ENCODE assay signal across 29 mouse cellular contexts in the genomic region with DNA sequence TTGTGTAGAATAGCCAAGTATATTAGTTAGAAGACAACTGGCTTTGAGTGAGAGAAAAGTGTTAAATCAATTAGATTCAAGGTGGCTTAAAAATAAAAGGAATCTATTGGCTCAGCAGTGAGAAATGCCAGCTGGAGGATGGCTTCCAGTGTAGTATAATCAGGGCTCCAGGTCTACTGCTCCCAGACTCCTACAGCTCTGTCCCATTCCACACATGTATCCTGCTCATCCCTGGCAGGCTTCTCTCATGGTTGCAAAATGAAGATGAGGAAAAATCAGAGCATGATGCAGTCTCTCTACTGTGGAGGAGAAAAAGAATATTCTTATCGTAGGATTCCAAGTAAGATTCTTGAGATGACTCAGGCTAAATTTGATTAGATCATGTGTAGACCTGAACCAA.
DNase-seq lines count a peak whose midpoint lies in the region; ATAC-seq and TF ChIP-seq lines count a peak whose summit lies in the region.
"Had no signal": no experiment of that assay in that cellular context is flagged by ENCODE, and none has a peak within 500 bp of the region (broad histone marks: within the 10 kb centered on the region; RNA-seq: fewer than 3 reads in every experiment).

No protein-coding gene starts in this region.

- TF ChIP-seq CTCF in embryonic fibroblast, embryonic 13.5 days (IDR thresholded peaks at IDR 0.05; ENCODE audit: borderline replicate concordance, insufficient read depth, low read length), result no peak

- 94% methylated on average over 1 of the region's 1 CpGs for WGBS in midbrain, embryonic 15.5 days

- H3K9me3 ChIP-seq in midbrain, embryonic 15.5 days, result no peaks in the 10 kb centered on the region
- H3K9me3 ChIP-seq: embryonic facial prominence, embryonic 10.5 days; embryonic facial prominence, embryonic 13.5 days; forebrain, embryonic 10.5 days; forebrain, embryonic 13.5 days; G1E; heart, embryonic 10.5 days; heart, embryonic 13.5 days had no signal

- H3K27ac ChIP-seq in embryonic fibroblast, embryonic 13.5 days (ENCODE audit: insufficient read depth, low read length), result 0 out of 2 replicates have a peak overlapping the region, but pooled peaks have one; percentile 5
- no peak overlapping the region for H3K27ac ChIP-seq in midbrain, embryonic 15.5 days
- H3K27ac ChIP-seq: embryonic facial prominence, embryonic 10.5 days; embryonic facial prominence, embryonic 13.5 days; forebrain, embryonic 10.5 days; forebrain, embryonic 13.5 days; heart, adult 2 months; heart, embryonic 10.5 days; heart, embryonic 13.5 days; hindbrain, embryonic 14.5 days; hindbrain, postnatal 0 days had no signal

- H3K4me3 ChIP-seq in embryonic fibroblast, embryonic 13.5 days (ENCODE audit: insufficient read depth, low read length), result no peak overlapping the region
- no peak overlapping the region for H3K4me3 ChIP-seq in midbrain, embryonic 15.5 days
- H3K4me3 ChIP-seq: embryonic facial prominence, embryonic 10.5 days; embryonic facial prominence, embryonic 13.5 days; forebrain, embryonic 10.5 days; forebrain, embryonic 13.5 days; heart, adult 2 months; heart, embryonic 10.5 days; heart, embryonic 13.5 days had no signal

- H3K9ac ChIP-seq in midbrain, embryonic 15.5 days, result no peak overlapping the region
- H3K9ac ChIP-seq: embryonic facial prominence, embryonic 13.5 days; forebrain, embryonic 13.5 days; heart, embryonic 13.5 days; hindbrain, embryonic 14.5 days had no signal

- H3K36me3 ChIP-seq in midbrain, embryonic 15.5 days (replicated peaks), result no peaks in the 10 kb centered on the region
- H3K36me3 ChIP-seq: embryonic facial prominence, embryonic 10.5 days; embryonic facial prominence, embryonic 13.5 days; forebrain, embryonic 10.5 days; G1E; heart, embryonic 10.5 days; heart, embryonic 13.5 days had no signal

- no peak for TF ChIP-seq POLR2A in embryonic fibroblast, embryonic 13.5 days (IDR thresholded peaks at IDR 0.05; ENCODE audit: low read depth, low read length)

- no peak for ATAC-seq in midbrain, embryonic 15.5 days (replicated peaks)
- ATAC-seq: forebrain, embryonic 13.5 days; forebrain, embryonic 16.5 days; hindbrain, postnatal 0 days; inflammation-experienced regulatory T-cells, adult 6 months; intestine, embryonic 16.5 days had no signal

- no peaks in the 10 kb centered on the region for H3K27me3 ChIP-seq in midbrain, embryonic 15.5 days (replicated peaks)
- H3K27me3 ChIP-seq: CH12.LX; embryonic facial prominence, embryonic 13.5 days; forebrain, embryonic 13.5 days; heart, embryonic 13.5 days had no signal

- no peak overlapping the region for H3K4me2 ChIP-seq in midbrain, embryonic 15.5 days
- H3K4me2 ChIP-seq: embryonic facial prominence, embryonic 13.5 days; forebrain, embryonic 13.5 days; heart, embryonic 13.5 days; hindbrain, embryonic 14.5 days had no signal

- peak; percentile 9 for DNase-seq in cerebellum, adult 8-10 months
- DNase-seq in cerebellum, adult 11 months, result no peak
- DNase-seq in Muller cell, postnatal 12 days (ENCODE audit: inconsistent ontology term), result peak; percentile 36
- DNase-seq in cerebellum, adult 9-11 months, result peak; percentile 30
- DNase-seq in thymus, adult 18-20 months, result no peak
- DNase-seq: adrenal gland, adult 2 months; adrenal gland, postnatal 14 days; B cell, adult 2 months; embryo, embryonic 11 days; gastrocnemius, postnatal 10 days; gastrocnemius, postnatal 36 days; heart, adult 2 months; heart, postnatal 14 days; heart, postnatal 4 days had no signal

- H3K4me1 ChIP-seq in embryonic fibroblast, embryonic 13.5 days (ENCODE audit: control insufficient read depth, insufficient read depth, low read length), result peaks cover 7% of the 10 kb centered on the region
- H3K4me1 ChIP-seq in midbrain, embryonic 15.5 days, result peaks cover 4% of the 10 kb centered on the region; the same call in 1 of the 2 replicates

Comparison
In these comparisons a context has a peak if more than half of its experiments do, and no peak if none do; other contexts are left out.
1. DNase-seq: peak in cerebellum, adult 8-10 months (single experiment), Muller cell, postnatal 12 days (single experiment) and cerebellum, adult 9-11 months (single experiment); none in cerebellum, adult 11 months (single experiment) and thymus, adult 18-20 months (0 of 2).